Mouse (Mus musculus) induced T-regulatory cell, adult 2 months (primary cell): Measurements from ENCODE around the gene Arhgef12.
A peak's percentile ranks its signal among the peaks of the same experiment; 100 is the strongest.
"Not testable (repeated sequence)": the region's sequence is repeated elsewhere in the genome, so short reads cannot be mapped to it uniquely, and the experiment has no call there.

Source experiments
- DNase-seq: peaks from one replicate; pipeline ENCODE4 v3.0.0-alpha.2; 2012; ENCODE audit warnings: low read depth

Gene Arhgef12

GRCm38 (mm10) chr9:43000070-43000469, 107.0 kb downstream of the Arhgef12 start:
- peak; percentile 66 for DNase-seq

GRCm38 (mm10) chr9:42997526-42997925, 109.5 kb downstream of the Arhgef12 start:
- DNase-seq = no peak

GRCm38 (mm10) chr9:42995298-42995697, 111.7 kb downstream of the Arhgef12 start:
- peak; percentile 30 for DNase-seq

GRCm38 (mm10) chr9:42994708-42995107, 112.3 kb downstream of the Arhgef12 start:
- no peak for DNase-seq

GRCm38 (mm10) chr9:42993659-42994058, 113.4 kb downstream of the Arhgef12 start:
- no peak for DNase-seq

- no peak for DNase-seq
Observed at GRCm38 (mm10) chr9:42987988-42988387, 119.1 kb downstream of the Arhgef12 start.

- no peak for DNase-seq
Observed at GRCm38 (mm10) chr9:42968894-42969521, 138.0 kb downstream of the Arhgef12 start.

GRCm38 (mm10) chr9:42967731-42968130, 139.3 kb downstream of the Arhgef12 start:
- DNase-seq = no peak

- DNase-seq = not testable (repeated sequence)
Observed at GRCm38 (mm10) chr9:42964809-42965208, 142.2 kb downstream of the Arhgef12 start.

- DNase-seq = no peak
Observed at GRCm38 (mm10) chr9:42964366-42964765, 142.7 kb downstream of the Arhgef12 start.

- DNase-seq = no peak
Observed at GRCm38 (mm10) chr9:42962506-42962905, 144.5 kb downstream of the Arhgef12 start.

GRCm38 (mm10) chr9:42958401-42958800, 148.6 kb downstream of the Arhgef12 start:
- no peak for DNase-seq

GRCm38 (mm10) chr9:42948381-42948780, 158.7 kb downstream of the Arhgef12 start:
- no peak for DNase-seq

- DNase-seq = no peak
Observed at GRCm38 (mm10) chr9:42945174-42945573, 161.9 kb downstream of the Arhgef12 start.

- peak; percentile 72 for DNase-seq
Observed at GRCm38 (mm10) chr9:42944536-42945006, 162.5 kb downstream of the Arhgef12 start.

- DNase-seq = no peak
Observed at GRCm38 (mm10) chr9:42943781-42944535, 163.1 kb downstream of the Arhgef12 start, which contains the start of gene Grik4. TSS of gene Grik4 (minus strand) at chr9:42944493.

GRCm38 (mm10) chr9:42943057-42943529, 163.9 kb downstream of the Arhgef12 start:
- no peak for DNase-seq

- no peak for DNase-seq
Observed at GRCm38 (mm10) chr9:42942148-42942547, 164.9 kb downstream of the Arhgef12 start.

GRCm38 (mm10) chr9:42932146-42932545, 174.9 kb downstream of the Arhgef12 start:
- no peak for DNase-seq

GRCm38 (mm10) chr9:42927498-42927897, 179.5 kb downstream of the Arhgef12 start:
- DNase-seq = no peak

- DNase-seq = no peak
Observed at GRCm38 (mm10) chr9:42926564-42926963, 180.5 kb downstream of the Arhgef12 start.

GRCm38 (mm10) chr9:42921830-42922229, 185.2 kb downstream of the Arhgef12 start:
- DNase-seq = no peak

- DNase-seq = no peak
Observed at GRCm38 (mm10) chr9:42920190-42920589, 186.8 kb downstream of the Arhgef12 start.
